Mouse (Mus musculus) ES-E14 (cell line): ENCODE measurements around the gene Gm5640.
"Not testable (repeated sequence)": the region's sequence is repeated elsewhere in the genome, so short reads cannot be mapped to it uniquely, and the experiment has no call there.

Experiments
- CHD2 ChIP-seq: IDR thresholded peaks from 2 replicates; pipeline ENCODE4 v1.6.1; 2014; ENCODE audit warnings: mild to moderate bottlenecking, low read depth, low read length, inconsistent platforms
- MAFK ChIP-seq: IDR thresholded peaks from 2 replicates; pipeline ENCODE4 v1.6.1; 2014; ENCODE audit warnings: mild to moderate bottlenecking, low read depth, low read length, inconsistent platforms; ENCODE audit not compliant: insufficient read depth
- ZC3H11A ChIP-seq: IDR thresholded peaks from 2 replicates; pipeline ENCODE4 v1.6.1; 2012; ENCODE audit warnings: low read depth, mild to moderate bottlenecking, inconsistent platforms, low read length, borderline replicate concordance

GRCm38 (mm10) chrX:74645466-74646323, at the start of gene Gm5640:
- not testable (repeated sequence) for TF ChIP-seq ZC3H11A, CHD2, MAFK
